Mouse (Mus musculus): ENCODE measurements around the gene Olfr1339.

The Olfr1339 gene

DNA sequence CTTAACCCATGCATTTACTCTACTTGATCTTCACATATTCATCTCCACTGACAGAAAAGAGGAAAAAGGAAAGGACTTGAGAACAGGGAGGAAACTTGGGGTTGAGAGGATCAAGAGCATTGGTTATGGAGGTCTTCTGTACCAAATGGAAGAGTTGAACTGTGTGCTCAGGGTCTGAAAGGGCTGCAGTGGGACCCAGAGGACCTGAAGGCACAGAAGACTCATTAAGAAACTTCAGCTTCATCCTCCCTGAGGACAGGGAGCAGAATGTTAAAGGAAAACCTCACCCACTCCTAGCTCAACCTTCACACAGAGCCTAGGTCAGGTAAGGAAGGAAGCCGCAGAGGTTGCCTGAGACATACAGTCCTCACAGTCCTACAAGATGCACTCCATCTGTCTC, at the start of gene Olfr1339:
Gene Olfr1339 (plus strand): TSS at position 301 of the 400 bp plus-strand sequence.
- DNase-seq (ENCODE audit: low spot score in 2 of 2) = no peak

DNA sequence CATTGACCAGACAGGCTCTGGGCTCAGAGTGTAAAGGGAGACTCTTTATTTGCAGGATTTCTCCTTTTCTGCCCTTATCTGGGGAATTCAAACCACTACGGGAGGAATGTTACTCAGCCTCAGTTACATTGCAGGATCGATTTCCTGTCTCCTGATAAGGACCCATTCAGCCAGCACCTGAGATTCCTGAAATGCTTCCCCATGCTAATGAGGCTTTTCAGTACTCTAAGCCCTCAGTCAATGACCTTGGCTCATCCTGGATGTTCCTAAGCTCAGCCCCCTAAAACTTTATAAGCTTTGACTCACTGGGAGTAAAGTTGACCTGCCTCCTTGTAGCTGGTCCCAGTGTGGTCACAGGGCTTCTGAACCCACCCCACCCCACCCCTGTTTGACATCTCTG, 44.9 kb upstream of the Olfr1339 start:
- no peak for DNase-seq (ENCODE audit: low spot score in 2 of 2)

DNA sequence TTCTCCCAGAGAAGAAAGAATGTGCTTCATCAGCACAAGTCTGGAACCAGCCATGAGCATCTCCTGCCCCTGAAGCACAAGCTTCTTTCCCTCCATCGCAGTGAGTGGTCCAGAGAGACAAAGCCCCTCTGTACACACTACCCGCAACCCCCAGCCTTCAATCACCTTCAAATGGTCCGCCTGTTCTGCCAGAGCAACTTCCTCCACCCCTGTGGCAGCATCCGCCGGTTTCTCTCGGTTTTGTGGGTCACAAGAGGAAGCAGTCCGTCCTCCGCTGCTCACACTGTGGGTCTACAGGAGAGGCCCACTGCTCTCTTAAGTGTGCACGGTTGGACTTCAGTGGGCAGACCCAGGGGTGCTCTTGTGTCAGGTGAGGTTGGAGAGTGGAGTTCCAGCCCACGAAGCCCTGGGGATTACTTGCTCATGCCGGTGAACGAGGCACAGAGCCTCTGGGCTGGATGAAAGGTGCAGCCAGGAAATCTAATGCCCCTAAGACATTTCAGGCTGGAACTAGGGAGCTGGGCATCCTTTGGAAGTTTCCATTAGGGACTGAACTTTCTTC, 39.5 kb upstream of the Olfr1339 start, which contains the start of gene Olfr1342:
Gene Olfr1342 (minus strand): TSS at position 345 of the 562 bp plus-strand sequence.
- DNase-seq (ENCODE audit: low spot score in 2 of 2) = no peak

DNA sequence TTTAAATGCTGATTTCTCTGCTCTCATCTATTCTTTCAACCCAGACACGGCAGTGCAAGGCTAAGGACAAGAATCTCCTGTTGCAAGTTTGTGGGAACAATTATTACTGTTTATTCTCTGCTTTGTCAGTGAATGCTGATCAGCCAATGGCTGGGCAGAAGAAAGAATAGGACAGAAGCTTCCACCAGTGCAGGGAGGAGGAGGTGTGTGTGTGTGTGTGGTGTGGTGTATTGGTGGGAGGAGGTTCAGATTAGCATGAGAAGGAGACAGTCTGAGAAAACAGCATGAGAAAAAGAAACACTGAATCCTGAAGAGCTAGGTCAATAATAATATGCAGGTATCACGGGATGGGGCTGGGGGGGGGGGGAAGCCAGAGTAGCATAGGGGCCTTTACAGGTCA, 38.2 kb upstream of the Olfr1339 start:
- peak in 1 of 2 experiments; percentile 3 for DNase-seq (ENCODE audit: low spot score in 2 of 2)

DNA sequence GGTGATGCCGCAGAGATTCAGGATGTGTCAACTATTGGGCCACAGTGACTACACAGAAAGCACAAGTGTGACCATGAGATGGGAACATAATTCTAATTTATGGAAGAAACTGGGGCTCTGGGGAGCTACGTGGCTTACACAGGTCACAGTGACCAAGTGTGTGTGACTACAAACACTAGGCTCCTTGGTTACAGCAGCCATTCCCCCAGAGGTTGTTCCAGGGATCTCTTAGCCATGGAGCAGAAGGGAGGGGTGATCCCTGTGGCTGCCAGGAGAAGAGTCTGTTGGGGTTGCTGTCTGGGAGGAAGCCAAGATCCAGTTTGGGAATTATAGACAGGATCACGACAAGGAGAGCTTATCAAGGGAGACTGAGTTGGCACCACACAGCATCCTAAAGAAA, 28.8 kb upstream of the Olfr1339 start, which contains the start of gene Olfr1341:
Gene Olfr1341 (plus strand): TSS at position 301 of the 400 bp plus-strand sequence.
- DNase-seq (ENCODE audit: low spot score in 2 of 2) = no peak

DNA sequence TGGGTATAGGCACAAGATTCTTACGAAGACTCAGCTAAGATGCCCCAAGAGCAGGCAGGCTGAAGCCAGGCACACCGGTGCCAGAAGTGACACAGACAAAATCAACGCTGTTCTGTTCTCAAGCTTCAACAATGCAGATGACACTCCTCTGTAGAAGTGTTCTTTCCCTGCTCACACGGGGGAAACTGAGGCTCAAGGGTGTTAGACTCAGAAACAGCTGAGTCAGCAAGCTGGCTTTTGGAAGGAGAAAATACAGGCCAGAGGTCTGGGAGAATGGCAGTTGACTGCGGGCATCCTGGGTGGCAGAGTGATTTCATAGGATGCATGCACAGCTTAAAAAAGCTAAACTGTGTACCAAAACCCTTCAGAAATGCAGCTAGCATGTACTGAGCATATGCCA, 23.9 kb upstream of the Olfr1339 start:
- DNase-seq (ENCODE audit: low spot score in 2 of 2) = no peak

DNA sequence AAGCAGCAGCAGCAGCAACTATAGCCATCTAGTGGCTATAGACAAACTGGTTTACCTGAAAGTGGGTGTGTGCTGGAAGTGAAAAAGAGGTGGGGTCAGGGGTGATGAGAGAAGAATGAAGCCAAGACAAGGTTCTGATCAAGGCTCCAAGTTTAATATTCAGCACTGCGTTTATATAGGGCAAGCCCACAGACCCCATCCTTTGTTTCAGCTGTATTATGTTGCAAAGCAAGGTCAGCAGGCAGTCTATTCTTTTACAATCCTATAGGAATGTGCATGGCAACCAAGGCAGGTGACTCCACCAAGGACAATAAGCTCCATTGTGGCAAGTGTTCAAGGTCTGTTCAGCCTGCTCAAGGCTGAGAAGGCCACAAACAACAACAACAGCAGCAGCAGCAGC, 20.3 kb upstream of the Olfr1339 start:
- no peak for DNase-seq (ENCODE audit: low spot score in 2 of 2)

DNA sequence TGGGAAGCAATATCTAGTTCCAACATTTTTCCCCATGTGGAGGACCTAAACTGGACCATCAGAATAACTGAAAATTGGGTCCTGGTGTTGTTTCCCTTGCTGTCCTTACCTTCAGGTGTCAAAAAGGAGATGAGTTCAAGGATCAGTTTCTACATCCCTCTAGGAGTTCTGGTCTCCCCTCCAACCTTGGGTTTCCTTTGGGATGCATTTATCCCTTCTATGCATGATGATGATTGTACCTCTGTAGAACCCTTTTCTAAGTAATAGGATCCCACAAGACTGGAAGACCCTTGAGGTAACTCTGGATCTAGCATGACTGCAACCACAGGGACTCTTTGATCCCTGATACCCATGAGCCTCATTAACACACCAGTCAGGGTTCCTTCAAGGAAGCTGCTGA, 12.1 kb upstream of the Olfr1339 start, which contains the start of gene Olfr1340:
Gene Olfr1340 (plus strand): TSS at position 301 of the 400 bp plus-strand sequence.
- DNase-seq (ENCODE audit: low spot score in 2 of 2) = no peak

DNA sequence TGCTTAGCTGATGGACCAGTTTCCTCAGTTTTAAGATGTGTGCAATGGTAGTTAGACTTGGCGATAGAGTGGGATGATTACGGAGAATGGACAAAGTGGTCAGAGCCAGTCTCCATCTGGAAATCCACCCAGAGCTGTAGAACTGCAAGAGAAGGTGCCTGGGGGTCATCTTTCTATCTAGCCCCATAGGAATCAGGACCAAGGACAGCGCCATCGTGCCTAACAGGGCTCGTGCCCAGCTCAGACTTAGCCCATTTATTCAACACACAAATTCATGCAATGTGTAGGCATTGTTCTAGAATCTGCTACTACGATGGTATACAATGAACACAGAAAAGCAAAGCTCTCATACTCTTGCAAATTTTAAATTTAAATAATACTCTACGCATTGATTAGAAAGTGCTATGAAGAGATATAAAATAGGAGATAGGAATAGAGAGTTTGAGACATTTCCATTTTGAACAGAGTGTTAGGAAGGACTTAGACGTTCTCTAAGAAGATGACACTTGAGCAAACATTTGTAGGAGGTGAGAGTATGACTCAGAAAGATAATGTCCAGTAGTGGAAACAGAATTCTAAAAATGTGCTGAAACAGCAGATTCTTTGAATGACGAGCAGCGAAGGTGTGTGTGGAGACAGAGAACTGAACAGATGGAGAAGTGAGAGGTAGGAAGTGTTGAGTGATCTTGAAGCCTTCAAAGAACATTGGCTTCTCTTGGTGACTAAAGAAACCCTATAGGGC, 10.1 kb upstream of the Olfr1339 start:
- DNase-seq (ENCODE audit: low spot score in 2 of 2) = peak in 1 of 2 experiments; percentile 3

DNA sequence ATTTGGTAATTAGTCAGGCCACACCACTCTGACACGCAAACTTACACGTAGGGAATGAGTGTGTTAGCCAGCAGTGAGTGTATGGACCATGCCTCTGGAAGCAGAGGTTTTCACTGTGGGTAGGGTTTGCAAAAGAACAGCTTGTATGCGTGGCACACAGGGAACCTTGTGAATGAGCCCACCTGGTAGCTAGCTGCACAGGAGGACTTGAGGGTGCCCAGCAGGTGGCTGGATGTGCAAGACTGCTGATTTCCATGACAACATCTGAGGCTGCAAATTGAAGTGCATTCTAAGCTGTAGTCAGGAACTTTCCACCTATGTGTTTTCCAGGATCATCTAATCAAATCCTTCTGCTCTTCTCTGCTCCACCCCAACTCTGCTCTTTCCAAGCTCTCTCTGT, 7.6 kb downstream of the Olfr1339 start:
- DNase-seq (ENCODE audit: low spot score in 2 of 2) = no peak

DNA sequence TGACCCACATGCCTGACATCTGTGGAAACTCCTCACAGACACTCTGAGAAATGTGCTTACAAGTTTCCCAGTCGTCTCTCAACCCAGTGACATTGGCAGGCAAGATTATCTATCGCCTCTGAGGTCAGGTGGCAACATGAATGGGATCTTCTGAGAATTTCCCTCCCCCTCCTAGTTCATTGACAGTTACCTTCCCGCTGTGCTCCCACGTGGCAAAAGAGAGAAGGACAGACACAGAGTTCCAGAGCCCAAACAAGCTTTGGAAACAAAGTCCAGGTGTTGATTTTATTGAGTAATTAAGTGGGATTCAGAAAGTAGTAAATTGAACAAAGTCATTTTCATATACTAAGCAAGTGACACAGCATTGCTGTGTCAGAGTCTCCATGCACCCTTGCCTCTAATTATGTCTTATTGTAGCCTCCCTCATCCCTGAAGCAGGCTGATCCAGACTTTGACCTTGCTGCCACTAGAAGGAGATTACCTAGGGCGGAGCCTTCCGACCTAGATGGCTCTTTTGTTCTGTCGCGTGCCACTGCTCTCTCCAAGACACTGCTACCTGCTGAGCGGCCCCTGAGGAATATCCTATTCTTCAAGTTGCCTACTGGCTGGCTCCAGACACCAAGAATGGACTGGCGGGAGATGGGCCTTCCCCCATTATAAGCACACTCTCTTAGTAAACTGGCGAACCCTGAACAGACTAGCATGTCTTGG, 9.2 kb downstream of the Olfr1339 start:
- no peak for DNase-seq (ENCODE audit: low spot score in 2 of 2)

DNA sequence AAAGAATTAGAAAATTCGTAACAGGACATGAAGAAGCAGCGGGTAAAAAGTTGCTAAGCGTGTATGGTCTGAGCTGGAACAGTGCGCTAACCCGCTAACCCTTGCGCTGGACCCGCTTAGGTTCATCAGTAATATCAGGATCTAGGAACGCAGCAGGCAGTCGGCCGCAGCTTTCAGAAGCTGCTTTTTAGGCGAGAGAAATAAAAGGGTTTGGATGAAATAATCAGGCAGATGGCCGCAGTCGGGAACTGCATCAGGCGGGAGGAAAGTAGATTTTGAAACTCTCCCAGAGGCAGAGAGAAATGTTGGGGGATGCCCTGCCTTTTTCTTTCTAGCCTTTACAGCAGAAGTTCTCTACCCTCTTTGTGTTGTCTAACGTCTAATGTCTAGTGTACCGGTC, 9.9 kb downstream of the Olfr1339 start:
- no peak for DNase-seq (ENCODE audit: low spot score in 2 of 2)

DNA sequence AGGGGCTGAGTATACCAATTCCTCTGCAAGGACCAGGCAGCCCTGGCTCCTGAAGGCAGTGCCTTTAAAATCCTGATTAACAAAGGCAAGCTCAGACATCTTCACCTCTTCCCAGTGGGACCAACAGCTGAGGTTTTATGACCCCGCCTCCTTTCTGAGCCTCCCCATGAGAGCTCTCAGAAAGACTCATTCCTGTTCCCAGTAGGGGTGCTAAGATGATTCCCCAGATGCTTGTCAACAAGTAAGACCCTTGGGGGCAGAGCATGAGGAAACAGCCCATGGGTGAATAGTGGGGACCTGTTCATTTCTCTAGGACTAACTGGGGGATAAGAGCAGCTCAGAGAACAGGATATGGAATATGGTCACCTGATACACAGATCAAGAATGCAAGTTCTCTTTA, 26.7 kb downstream of the Olfr1339 start, which contains the start of gene Olfr1338:
Gene Olfr1338 (minus strand): TSS at position 101 of the 400 bp plus-strand sequence.
- no peak for DNase-seq (ENCODE audit: low spot score in 2 of 2)

DNA sequence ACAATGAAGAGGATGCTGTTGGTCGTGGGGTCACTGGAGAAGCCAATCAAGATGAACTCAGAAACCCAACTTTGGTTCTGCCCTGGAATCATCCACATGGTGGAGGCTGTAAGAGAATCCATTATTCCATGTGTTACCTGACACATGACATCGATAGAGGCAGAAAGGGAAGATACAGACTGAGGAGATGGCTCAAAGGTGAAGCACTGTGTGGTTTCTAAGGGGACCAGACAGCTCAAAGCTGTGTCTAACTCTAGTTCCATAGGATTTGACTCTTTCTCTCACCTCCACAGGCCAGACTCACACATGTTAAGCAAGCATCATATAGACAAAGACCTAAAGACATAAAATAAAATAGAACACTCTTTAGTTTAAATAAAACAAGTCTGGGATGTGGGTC, 50.5 kb downstream of the Olfr1339 start, which contains the start of gene Olfr1337:
Gene Olfr1337 (minus strand): TSS at position 101 of the 400 bp plus-strand sequence.
- no peak for DNase-seq (ENCODE audit: low spot score in 2 of 2)

Measured in frontal cortex, postnatal 36 days (tissue).